Mouse (Mus musculus): ENCODE measurements at regions not wholly inside any gene's neighbourhood (a gene's known extent, or its start where the extent isn't known, plus 50 kb on each side); places are given as distances from the start of the nearest gene placed in this dataset.

GRCm38 (mm10) chr9:87376731-87377310 is 121.5 kb upstream of the Cep162 start:
- intact Hi-C loops (cut with DNase I): no loop called here
- DNase-seq (ENCODE audit: low spot score in 2 of 2): no peak

GRCm38 (mm10) chr9:87372251-87372905 is 117.0 kb upstream of the Cep162 start:
- no peak for DNase-seq (ENCODE audit: low spot score in 2 of 2)
- intact Hi-C loops (cut with DNase I): no loop called here

- DNase-seq (ENCODE audit: low spot score in 2 of 2): no peak
- intact Hi-C loops (cut with DNase I): no loop called here
Measured at GRCm38 (mm10) chr9:87369059-87369458, 113.7 kb upstream of the Cep162 start.

- intact Hi-C loops (cut with DNase I): no loop called here
- no peak for DNase-seq (ENCODE audit: low spot score in 2 of 2)
Measured at GRCm38 (mm10) chr9:87347008-87347407, 91.7 kb upstream of the Cep162 start.

- DNase-seq (ENCODE audit: low spot score in 2 of 2): no peak
- intact Hi-C loops (cut with DNase I): no loop called here
Measured at GRCm38 (mm10) chr9:87346278-87346882, 91.0 kb upstream of the Cep162 start.

GRCm38 (mm10) chr9:87341438-87341837 is 86.1 kb upstream of the Cep162 start:
- no peak for DNase-seq (ENCODE audit: low spot score in 2 of 2)
- intact Hi-C loops (cut with DNase I): no loop called here

GRCm38 (mm10) chr9:87326374-87327295 is 71.3 kb upstream of the Cep162 start:
- DNase-seq (ENCODE audit: low spot score in 2 of 2): no peak
- intact Hi-C loops (cut with DNase I): no loop called here

GRCm38 (mm10) chr9:87323690-87324089 is 68.4 kb upstream of the Cep162 start:
- DNase-seq (ENCODE audit: low spot score in 2 of 2): no peak
- intact Hi-C loops (cut with DNase I): no loop called here

- DNase-seq (ENCODE audit: low spot score in 2 of 2): no peak
- intact Hi-C loops (cut with DNase I): no loop called here
Measured at GRCm38 (mm10) chr9:87320758-87321157, 65.4 kb upstream of the Cep162 start.

GRCm38 (mm10) chr9:87318767-87319166 is 63.4 kb upstream of the Cep162 start:
- DNase-seq (ENCODE audit: low spot score in 2 of 2): no peak
- intact Hi-C loops (cut with DNase I): no loop called here

GRCm38 (mm10) chr9:87310150-87310549 is 54.8 kb upstream of the Cep162 start:
- intact Hi-C loops (cut with DNase I): no loop called here

More at GRCm38 (mm10) chr9:87310150-87310549, 54.8 kb upstream of the Cep162 start:
- no peak for DNase-seq (ENCODE audit: low spot score in 2 of 2)

All from left cerebral cortex, postnatal 14 days (tissue).